Comparison of ENCODE assay signal across 16 mouse cellular contexts in genomic region chr6:55010330-55011091, GRCm38 (mm10). TPM values are rescaled to one million over a fixed set of nuclear protein-coding genes. Genes with fewer than 3 reads are reported as not detected.
DNase-seq lines count a peak whose midpoint lies in the region; ATAC-seq lines count a peak whose summit lies in the region.
"Had no signal": no experiment of that assay in that cellular context is flagged by ENCODE, and none has a peak within 500 bp of the region (broad histone marks: within the 10 kb centered on the region; RNA-seq: fewer than 3 reads in every experiment).

No protein-coding gene starts in this region.

- no peaks in the 10 kb centered on the region for H3K36me3 ChIP-seq in forebrain, embryonic 14.5 days (ENCODE audit: control insufficient read depth, insufficient read depth, low read length)
- H3K36me3 ChIP-seq in forebrain, embryonic 16.5 days (ENCODE audit: control insufficient read depth, insufficient read depth) = no peaks in the 10 kb centered on the region
- no peaks in the 10 kb centered on the region for H3K36me3 ChIP-seq in embryonic facial prominence, embryonic 12.5 days
- H3K36me3 ChIP-seq in intestine, embryonic 14.5 days (ENCODE audit: control insufficient read depth, insufficient read depth, low read length) = no peaks in the 10 kb centered on the region
- H3K36me3 ChIP-seq in midbrain, embryonic 14.5 days (ENCODE audit: control insufficient read depth, insufficient read depth, low read length) = no peaks in the 10 kb centered on the region
- H3K36me3 ChIP-seq: G1E; liver, embryonic 13.5 days had no signal

- no peak overlapping the region for H3K4me2 ChIP-seq in forebrain, embryonic 14.5 days (ENCODE audit: low read length)
- H3K4me2 ChIP-seq in forebrain, embryonic 16.5 days (ENCODE audit: low read length) = no peak overlapping the region
- peak overlapping the region; percentile 46 for H3K4me2 ChIP-seq in embryonic facial prominence, embryonic 12.5 days (replicated peaks)
- H3K4me2 ChIP-seq in intestine, embryonic 14.5 days (ENCODE audit: low read length) = no peak overlapping the region
- peak overlapping the region; percentile 24; the same call in 1 of the 2 replicates for H3K4me2 ChIP-seq in midbrain, embryonic 14.5 days (ENCODE audit: low read length)
- H3K4me2 ChIP-seq: liver, embryonic 13.5 days had no signal

- H3K9me3 ChIP-seq in forebrain, embryonic 14.5 days (replicated peaks; ENCODE audit: control insufficient read depth, low read length) = no peaks in the 10 kb centered on the region
- no peaks in the 10 kb centered on the region for H3K9me3 ChIP-seq in forebrain, embryonic 16.5 days (ENCODE audit: control insufficient read depth, low read length)
- no peaks in the 10 kb centered on the region for H3K9me3 ChIP-seq in embryonic facial prominence, embryonic 12.5 days
- H3K9me3 ChIP-seq in intestine, embryonic 14.5 days (ENCODE audit: control insufficient read depth, low read length) = no peaks in the 10 kb centered on the region
- no peaks in the 10 kb centered on the region for H3K9me3 ChIP-seq in midbrain, embryonic 14.5 days (ENCODE audit: control insufficient read depth, low read length)
- H3K9me3 ChIP-seq: G1E; liver, embryonic 13.5 days had no signal

- WGBS in forebrain, embryonic 14.5 days = 65% methylated on average over 4 of the region's 4 CpGs
- 77% methylated on average over 3 of the region's 4 CpGs for WGBS in forebrain, embryonic 16.5 days
- 54% methylated on average over 4 of the region's 4 CpGs for WGBS in embryonic facial prominence, embryonic 12.5 days
- WGBS in intestine, embryonic 14.5 days = 71% methylated on average over 4 of the region's 4 CpGs
- WGBS in midbrain, embryonic 14.5 days = 56% methylated on average over 4 of the region's 4 CpGs

- no peak overlapping the region for H3K9ac ChIP-seq in forebrain, embryonic 14.5 days (ENCODE audit: low read length)
- no peak overlapping the region for H3K9ac ChIP-seq in forebrain, embryonic 16.5 days (replicated peaks; ENCODE audit: low read depth, low read length)
- no peak overlapping the region for H3K9ac ChIP-seq in embryonic facial prominence, embryonic 12.5 days
- no peak overlapping the region for H3K9ac ChIP-seq in intestine, embryonic 14.5 days (ENCODE audit: low read length)
- H3K9ac ChIP-seq in midbrain, embryonic 14.5 days (replicated peaks; ENCODE audit: low read length) = 0 out of 2 replicates have a peak overlapping the region, but pooled peaks have one; percentile 20
- H3K9ac ChIP-seq: liver, embryonic 13.5 days had no signal

- ATAC-seq in forebrain, embryonic 14.5 days = no peak
- ATAC-seq in forebrain, embryonic 16.5 days = no peak
- ATAC-seq in embryonic facial prominence, embryonic 12.5 days (ENCODE audit: insufficient number of reproducible peaks, insufficient read depth, low FRiP score, low TSS enrichment) = no peak
- 0 out of 2 replicates have a peak, but pooled peaks have one; percentile 36 for ATAC-seq in intestine, embryonic 14.5 days (replicated peaks; ENCODE audit: low FRiP score, low TSS enrichment, low read depth)
- no peak for ATAC-seq in midbrain, embryonic 14.5 days (ENCODE audit: low FRiP score, low TSS enrichment)

- no peak overlapping the region for H3K4me3 ChIP-seq in forebrain, embryonic 14.5 days (ENCODE audit: low read depth, low read length)
- no peak overlapping the region for H3K4me3 ChIP-seq in forebrain, embryonic 16.5 days (replicated peaks; ENCODE audit: low read length)
- 0 out of 2 replicates have a peak overlapping the region, but pooled peaks have one; percentile 22 for H3K4me3 ChIP-seq in embryonic facial prominence, embryonic 12.5 days
- no peak overlapping the region for H3K4me3 ChIP-seq in intestine, embryonic 14.5 days (ENCODE audit: low read depth, low read length)
- H3K4me3 ChIP-seq in midbrain, embryonic 14.5 days (replicated peaks; ENCODE audit: low read depth, low read length) = no peak overlapping the region
- H3K4me3 ChIP-seq: liver, embryonic 13.5 days had no signal

- peak; percentile 14 for DNase-seq in forebrain, embryonic 14.5 days (ENCODE audit: low spot score)
- DNase-seq in intestine, embryonic 14.5 days (ENCODE audit: low spot score) = no peak
- peak; percentile 43 for DNase-seq in midbrain, embryonic 14.5 days
- DNase-seq in kidney, postnatal 14 days = no peak
- DNase-seq in kidney, adult 8-10 months = no peak
- no peak for DNase-seq in right cerebral cortex, postnatal 14 days
- DNase-seq: B cell, adult 2 months; cerebellum, postnatal 25 days; gastrocnemius, postnatal 36 days; liver, embryonic 13.5 days; thymus, postnatal 14 days had no signal

- peaks cover 3% of the 10 kb centered on the region; the same call in 1 of the 2 replicates for H3K4me1 ChIP-seq in forebrain, embryonic 14.5 days (ENCODE audit: control insufficient read depth, insufficient read depth, low read length)
- peaks cover 6% of the 10 kb centered on the region for H3K4me1 ChIP-seq in forebrain, embryonic 16.5 days (replicated peaks; ENCODE audit: control insufficient read depth, insufficient read depth, low read length)
- H3K4me1 ChIP-seq in embryonic facial prominence, embryonic 12.5 days = no peaks in the 10 kb centered on the region
- H3K4me1 ChIP-seq in intestine, embryonic 14.5 days (replicated peaks; ENCODE audit: control insufficient read depth, insufficient read depth, low read length) = no peaks in the 10 kb centered on the region
- H3K4me1 ChIP-seq in midbrain, embryonic 14.5 days (ENCODE audit: control insufficient read depth, insufficient read depth, low read length) = peaks cover 8% of the 10 kb centered on the region; the same call in 1 of the 2 replicates
- H3K4me1 ChIP-seq: liver, embryonic 13.5 days had no signal

- no peak overlapping the region for H3K27ac ChIP-seq in forebrain, embryonic 14.5 days (ENCODE audit: low read depth, low read length)
- no peak overlapping the region for H3K27ac ChIP-seq in forebrain, embryonic 16.5 days (ENCODE audit: low read length)
- peak overlapping the region; percentile 85 for H3K27ac ChIP-seq in embryonic facial prominence, embryonic 12.5 days
- H3K27ac ChIP-seq in intestine, embryonic 14.5 days (ENCODE audit: low read depth) = no peak overlapping the region
- peak overlapping the region; percentile 45; the same call in 1 of the 2 replicates for H3K27ac ChIP-seq in midbrain, embryonic 14.5 days (replicated peaks; ENCODE audit: low read depth, low read length)
- H3K27ac ChIP-seq: kidney, postnatal 0 days; liver, embryonic 13.5 days; macrophage had no signal

- H3K27me3 ChIP-seq in forebrain, embryonic 14.5 days (replicated peaks; ENCODE audit: control insufficient read depth, insufficient read depth, low read length) = peaks cover 22% of the 10 kb centered on the region
- H3K27me3 ChIP-seq in forebrain, embryonic 16.5 days (replicated peaks; ENCODE audit: control insufficient read depth, insufficient read depth, low read length) = peaks cover 34% of the 10 kb centered on the region
- 0 out of 2 replicates have a peak, but pooled peaks cover 4% of the 10 kb centered on the region for H3K27me3 ChIP-seq in embryonic facial prominence, embryonic 12.5 days
- H3K27me3 ChIP-seq in intestine, embryonic 14.5 days (replicated peaks; ENCODE audit: control insufficient read depth, insufficient read depth, low read length) = no peaks in the 10 kb centered on the region
- H3K27me3 ChIP-seq in midbrain, embryonic 14.5 days (ENCODE audit: control insufficient read depth, insufficient read depth, low read length) = no peaks in the 10 kb centered on the region

RNA-seq across cellular contexts. Expression of gene Ggct, which starts 17.8 kb away (rescaled TPM):
- polyA plus RNA-seq in forebrain, embryonic 14.5 days (2014; fragmentation: Nextera tagmentation; extraction: Ambion mirVana) = 14.9 and 15.3 TPM in 2 replicates
- polyA plus RNA-seq in forebrain, embryonic 16.5 days (2015; fragmentation: Nextera tagmentation; extraction: Ambion mirVana) = 18.9 and 21.0 TPM in 2 replicates
- 9.8 and 12.5 TPM in 2 replicates for polyA plus RNA-seq in embryonic facial prominence, embryonic 12.5 days (2016; fragmentation: Nextera tagmentation; extraction: Ambion mirVana)
- 9.9 and 12.7 TPM in 2 replicates for polyA plus RNA-seq in intestine, embryonic 14.5 days (2014; fragmentation: Nextera tagmentation; extraction: Ambion mirVana)
- 9.9 and 12.9 TPM in 2 replicates for polyA plus RNA-seq in midbrain, embryonic 14.5 days (2014; fragmentation: Nextera tagmentation; extraction: Ambion mirVana)

RNA-seq across cellular contexts. Expression of gene Gars, which starts 27.3 kb away (rescaled TPM):
- polyA plus RNA-seq in forebrain, embryonic 14.5 days (2014; fragmentation: Nextera tagmentation; extraction: Ambion mirVana) = 208 and 229 TPM in 2 replicates
- polyA plus RNA-seq in forebrain, embryonic 16.5 days (2015; fragmentation: Nextera tagmentation; extraction: Ambion mirVana) = 229 and 233 TPM in 2 replicates
- polyA plus RNA-seq in embryonic facial prominence, embryonic 12.5 days (2016; fragmentation: Nextera tagmentation; extraction: Ambion mirVana) = 150 and 151 TPM in 2 replicates
- 168 and 173 TPM in 2 replicates for polyA plus RNA-seq in intestine, embryonic 14.5 days (2014; fragmentation: Nextera tagmentation; extraction: Ambion mirVana)
- 175 and 221 TPM in 2 replicates for polyA plus RNA-seq in midbrain, embryonic 14.5 days (2014; fragmentation: Nextera tagmentation; extraction: Ambion mirVana)

RNA-seq across cellular contexts. Expression of gene Nod1, which starts 38.1 kb away (rescaled TPM):
- polyA plus RNA-seq in forebrain, embryonic 14.5 days (2014; fragmentation: Nextera tagmentation; extraction: Ambion mirVana) = 1.5 and 1.8 TPM in 2 replicates
- polyA plus RNA-seq in forebrain, embryonic 16.5 days (2015; fragmentation: Nextera tagmentation; extraction: Ambion mirVana) = 2.3 and 2.5 TPM in 2 replicates
- 4.7 and 5.2 TPM in 2 replicates for polyA plus RNA-seq in embryonic facial prominence, embryonic 12.5 days (2016; fragmentation: Nextera tagmentation; extraction: Ambion mirVana)
- 5.6 and 6.7 TPM in 2 replicates for polyA plus RNA-seq in intestine, embryonic 14.5 days (2014; fragmentation: Nextera tagmentation; extraction: Ambion mirVana)
- polyA plus RNA-seq in midbrain, embryonic 14.5 days (2014; fragmentation: Nextera tagmentation; extraction: Ambion mirVana) = 1.3 and 2.2 TPM in 2 replicates

Comparison
In these comparisons a context has a peak if more than half of its experiments do, and no peak if none do; other contexts are left out.
1. DNase-seq: peak in forebrain, embryonic 14.5 days (single experiment) and midbrain, embryonic 14.5 days (single experiment); none in intestine, embryonic 14.5 days (single experiment), kidney, postnatal 14 days (single experiment), kidney, adult 8-10 months (0 of 2) and right cerebral cortex, postnatal 14 days (single experiment).
2. H3K27ac ChIP-seq: peak in embryonic facial prominence, embryonic 12.5 days (single experiment) and midbrain, embryonic 14.5 days (single experiment); none in forebrain, embryonic 14.5 days (single experiment), forebrain, embryonic 16.5 days (single experiment) and intestine, embryonic 14.5 days (single experiment).
3. H3K4me2 ChIP-seq: peak in embryonic facial prominence, embryonic 12.5 days (single experiment) and midbrain, embryonic 14.5 days (single experiment); none in forebrain, embryonic 14.5 days (single experiment), forebrain, embryonic 16.5 days (single experiment) and intestine, embryonic 14.5 days (single experiment).